Mouse (Mus musculus) liver, adult 2 months (tissue): Measurements from ENCODE around the gene Abcg4. TPM values are rescaled to one million over a fixed set of nuclear protein-coding genes. Genes with fewer than 3 reads are reported as not detected.

ENCODE experiments used
- DNase-seq: peaks from one replicate; pipeline ENCODE4 v3.0.0-alpha.2; 2011; ENCODE audit warnings: low read depth, low spot score; ENCODE audit errors: extremely low read depth
- H3K27ac ChIP-seq: fragments of 200-500 bp; replicated peaks from 2 replicates; pipeline ENCODE4 v1.5.1; 2012; ENCODE audit warnings: low read depth, mild to moderate bottlenecking, control low read depth, inconsistent platforms, low read length; ENCODE audit not compliant: insufficient read depth
- H3K27me3 ChIP-seq: fragments of 200-500 bp; 2 replicates; pipeline ENCODE4 v1.6.1; 2012; ENCODE audit warnings: mild to moderate bottlenecking, moderate library complexity, low read length, inconsistent platforms; ENCODE audit not compliant: control insufficient read depth, insufficient read depth
- H3K36me3 ChIP-seq: fragments of 200-500 bp; 2 replicates; pipeline ENCODE4 v1.6.1; 2012; ENCODE audit warnings: low read length, inconsistent platforms; ENCODE audit not compliant: control insufficient read depth, insufficient read depth
- H3K4me1 ChIP-seq: fragments of 200-500 bp; 2 replicates; pipeline ENCODE4 v1.6.1; 2011; ENCODE audit warnings: low read length; ENCODE audit not compliant: control insufficient read depth, insufficient read depth
- H3K4me3 ChIP-seq: fragments of 200-500 bp; 2 replicates; pipeline ENCODE4 v1.5.1; 2011; ENCODE audit warnings: low read depth, mild to moderate bottlenecking, control low read depth, low read length, moderate library complexity; ENCODE audit not compliant: insufficient read depth
- H3K79me2 ChIP-seq: fragments of 200-500 bp; 2 replicates; pipeline ENCODE4 v1.6.1; 2012; ENCODE audit warnings: inconsistent platforms, mild to moderate bottlenecking, low read length, moderate library complexity; ENCODE audit not compliant: control insufficient read depth, insufficient read depth
- H3K9ac ChIP-seq: fragments of 200-500 bp; 2 replicates; pipeline ENCODE4 v1.6.1; 2012; ENCODE audit warnings: low read depth, mild to moderate bottlenecking, control low read depth, inconsistent platforms, low read length
- CTCF ChIP-seq: fragments of 200-500 bp; IDR thresholded peaks from 2 replicates; pipeline ENCODE4 v1.5.1; 2011; ENCODE audit warnings: low read depth, low read length, control low read depth
- POLR2A ChIP-seq: fragments of 200-500 bp; IDR thresholded peaks from 2 replicates; pipeline ENCODE4 v1.6.1; 2011; ENCODE audit warnings: low read length, control low read depth; ENCODE audit not compliant: insufficient read depth; ENCODE audit errors: extremely low read depth
- WGBS: fragments of 180-500 bp; shearing (Covaris S2); methylation state at CpG from one replicate; pipeline ENCODE4 v1.1.7; 2018; 5-methylcytosine and 5-hydroxymethylcytosine counted together
- polyA plus RNA-seq: library from polyadenylated mRNA; depleted of rRNA; stranded (reverse); fragments of >200 nt; gene quantifications from 2 replicates; pipeline ENCODE4 v1.2.3, GENCODE M21; 2012
- total RNA-seq: library from RNA; depleted of rRNA; stranded (reverse); fragments of >200 nt; gene quantifications from 2 replicates; pipeline ENCODE4 v1.2.3, GENCODE M21; 2014

Abcg4 gene
- total and polyA plus RNA-seq, 2 experiments: 0.11 TPM; not detected in 1

DNA sequence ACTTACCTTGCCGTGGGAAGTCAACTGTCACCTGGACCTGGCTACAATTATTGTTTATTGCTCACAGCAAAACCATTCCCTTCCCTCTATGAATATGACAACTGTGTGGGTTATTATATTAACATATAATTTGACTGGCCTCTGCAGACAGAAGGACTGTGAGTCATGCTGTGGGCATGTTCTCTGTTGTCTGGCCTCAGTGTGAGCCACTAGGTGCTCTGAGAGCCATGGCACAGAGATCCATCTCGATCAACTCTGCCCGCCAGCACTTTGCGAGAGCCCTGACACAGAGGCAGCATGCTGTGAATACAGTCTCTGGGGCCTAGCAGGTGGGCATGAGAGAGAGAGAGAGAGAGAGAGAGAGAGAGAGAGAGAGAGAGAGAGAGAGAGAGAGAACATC lies 18.4 kb downstream of the Abcg4 start:
- WGBS: 91% methylated on average over 4 of the region's 4 CpGs
- no peak overlapping the region for H3K27ac ChIP-seq
- TF ChIP-seq CTCF (no peak), POLR2A (no peak)
- no peaks in the 10 kb centered on the region for H3K79me2 ChIP-seq
- H3K9ac ChIP-seq: no peak overlapping the region
- H3K27me3 ChIP-seq: no peaks in the 10 kb centered on the region
- no peak overlapping the region for H3K4me3 ChIP-seq
- no peak for DNase-seq
- peaks cover 8% of the 10 kb centered on the region for H3K4me1 ChIP-seq
- no peaks in the 10 kb centered on the region for H3K36me3 ChIP-seq

- DNase-seq: peak; percentile 28
- 84% methylated on average over 3 of the region's 3 CpGs for WGBS
- peaks cover 8% of the 10 kb centered on the region for H3K4me1 ChIP-seq
- H3K4me3 ChIP-seq: no peak overlapping the region
- TF ChIP-seq CTCF (peak; percentile 53), POLR2A (no peak)
- no peak overlapping the region for H3K9ac ChIP-seq
- no peak overlapping the region for H3K27ac ChIP-seq
- H3K27me3 ChIP-seq: no peaks in the 10 kb centered on the region
- no peaks in the 10 kb centered on the region for H3K36me3 ChIP-seq
- no peaks in the 10 kb centered on the region for H3K79me2 ChIP-seq
Observed at GRCm38 (mm10) chr9:44269077-44269476, 19.3 kb downstream of the Abcg4 start.

DNA sequence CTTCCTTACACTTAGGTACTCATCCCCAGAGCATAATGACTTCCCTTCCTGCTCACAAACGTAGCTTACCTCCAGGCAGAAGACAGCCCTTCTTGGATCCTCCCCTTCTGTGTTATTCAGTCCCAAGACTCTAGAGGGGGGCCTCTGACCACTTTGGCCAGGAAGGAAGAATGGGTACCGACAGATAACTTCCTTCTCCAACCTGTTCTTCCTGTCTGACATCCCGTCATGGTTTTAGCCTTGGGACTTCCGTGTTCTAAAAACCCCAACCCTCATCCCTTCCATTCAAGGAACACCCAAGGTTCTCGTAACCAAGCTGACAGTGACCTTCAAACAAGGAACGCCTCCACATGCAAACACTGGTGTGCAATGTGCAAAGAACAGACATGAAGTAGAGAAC lies 20.0 kb downstream of the Abcg4 start, which contains the start of gene Nlrx1:
Gene Nlrx1 (minus strand): TSS at position 168 of the 400 bp plus-strand sequence.
- Histone ChIP-seq H3K36me3 (no peaks in the 10 kb centered on the region), H3K4me1 (peaks cover 8% of the 10 kb centered on the region), H3K27me3 (no peaks in the 10 kb centered on the region), H3K9ac (peak within 1 kb of the TSS; percentile 92), H3K27ac (peak within 1 kb of the TSS; percentile 58), H3K79me2 (no peaks in the 10 kb centered on the region), H3K4me3 (peak within 1 kb of the TSS; percentile 63)
- TF ChIP-seq CTCF (no peak), POLR2A (no peak)
- no peak for DNase-seq
- WGBS: 76% methylated on average over 6 of the region's 6 CpGs

GRCm38 (mm10) chr9:44268027-44268360 lies 20.4 kb downstream of the Abcg4 start:
- Histone ChIP-seq H3K27ac (peak overlapping the region; percentile 58), H3K4me3 (peak overlapping the region; percentile 63), H3K9ac (peak overlapping the region; percentile 92), H3K36me3 (no peaks in the 10 kb centered on the region), H3K27me3 (no peaks in the 10 kb centered on the region), H3K4me1 (peaks cover 8% of the 10 kb centered on the region), H3K79me2 (no peaks in the 10 kb centered on the region)
- 6% methylated on average over 28 of the region's 28 CpGs for WGBS
- DNase-seq: peak; percentile 79
- TF ChIP-seq POLR2A (peak; percentile 57; the same call in 1 of the 2 replicates), CTCF (peak; percentile 84)

GRCm38 (mm10) chr9:44267319-44268026 lies 20.9 kb downstream of the Abcg4 start:
- DNase-seq: peak; percentile 26
- WGBS: 9% methylated on average over 23 of the region's 23 CpGs
- peak overlapping the region; percentile 58 for H3K27ac ChIP-seq
- peak overlapping the region; percentile 63 for H3K4me3 ChIP-seq
- peak; percentile 38; the same call in 1 of the 2 replicates for TF ChIP-seq CTCF
- no peak; the same call in 1 of the 2 replicates for TF ChIP-seq POLR2A
- no peaks in the 10 kb centered on the region for H3K27me3 ChIP-seq
- H3K9ac ChIP-seq: peak overlapping the region; percentile 92
- no peaks in the 10 kb centered on the region for H3K36me3 ChIP-seq
- peaks cover 8% of the 10 kb centered on the region for H3K4me1 ChIP-seq
- H3K79me2 ChIP-seq: no peaks in the 10 kb centered on the region
